Mouse (Mus musculus) ovary, adult 2 months (tissue): Measurements from ENCODE around the gene Flg. TPM values are rescaled to one million over a fixed set of nuclear protein-coding genes. Genes with fewer than 3 reads are reported as not detected.

Experiments used
- polyA plus RNA-seq: library from polyadenylated mRNA; depleted of rRNA; stranded (reverse); fragments of >200 nt; gene quantifications from 2 replicates; pipeline ENCODE4 v1.2.3, GENCODE M21; 2012; rRNA removed

Flg gene
- polyA plus RNA-seq, result 0.03 TPM in 1 of 2 replicates, not detected in the other

GRCm38 (mm10) chr3:93273223-93273622 is at the start of gene Flg:
Gene Flg, plus strand, starts transcription at chr3:93273523.

DNA sequence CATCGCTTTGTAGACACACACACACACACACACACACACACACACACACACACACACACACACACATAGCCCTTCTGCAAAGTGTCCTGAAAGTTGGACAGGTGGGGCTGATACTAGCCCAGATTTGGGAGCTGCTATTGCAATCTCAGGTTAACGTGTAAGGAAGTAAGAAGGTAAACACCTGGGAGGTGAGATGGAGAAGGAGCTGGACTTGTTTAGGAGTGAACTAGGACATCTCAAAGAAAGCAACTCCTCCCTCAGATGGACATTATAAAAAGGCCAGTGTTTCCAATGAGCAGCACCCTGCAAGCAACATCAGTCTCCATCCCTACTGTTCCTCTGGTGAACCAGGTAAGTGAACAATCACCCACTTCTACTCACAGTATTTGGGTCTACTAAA is 46.1 kb downstream of the Flg start, which contains the start of gene Hrnr:
Gene Hrnr (plus strand): TSS at position 301 of the 400 bp plus-strand sequence.

Other genes with a start within 250 kb of the Flg start
- not detected in 2 replicates for gene Gm4858, start 204.7 kb upstream of the Flg start, polyA plus RNA-seq
- gene Crnn, start 128.7 kb upstream of the Flg start, polyA plus RNA-seq, result not detected in 2 replicates
- not detected in 2 replicates for gene Flg2, start 76.2 kb upstream of the Flg start, polyA plus RNA-seq
- gene Hrnr, start 46.2 kb downstream of the Flg start, polyA plus RNA-seq, result not detected in 2 replicates
- not detected in 2 replicates for gene Rptn, start 120.2 kb downstream of the Flg start, polyA plus RNA-seq
- gene Tchh, start 168.8 kb downstream of the Flg start, polyA plus RNA-seq, result 0.08 and 0.15 TPM in 2 replicates
- gene Tchhl1, start 195.2 kb downstream of the Flg start, polyA plus RNA-seq, result not detected in 2 replicates
- 39.5 and 106 TPM in 2 replicates for gene S100a11, start 247.0 kb downstream of the Flg start, polyA plus RNA-seq